Mouse (Mus musculus): Measurements from ENCODE around the gene Kif1b.

DNA sequence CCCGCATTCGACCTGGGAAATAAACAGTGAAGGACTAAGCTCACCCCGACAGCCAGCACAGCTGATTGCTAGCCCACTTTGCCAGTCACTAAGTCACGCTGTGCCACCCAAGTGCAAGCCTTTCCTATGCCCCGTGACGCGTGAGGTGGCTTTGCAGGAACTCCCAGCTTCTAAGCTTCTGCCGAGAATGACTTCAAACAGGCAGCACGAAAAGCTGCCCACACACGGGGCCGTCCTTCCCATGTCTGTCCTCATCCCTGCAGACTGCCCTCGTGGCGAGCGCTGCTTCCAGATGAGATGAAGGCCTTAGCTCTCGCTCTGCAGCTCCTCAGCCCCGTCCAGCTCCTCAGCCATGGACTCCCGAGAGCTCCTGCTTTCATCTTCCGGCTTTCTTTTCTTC, 179.0 kb downstream of the Kif1b start:
- TF ChIP-seq GATA1 (IDR thresholded peaks at IDR 0.05; ENCODE audit: low read depth, low read length) = no peak
- TF ChIP-seq E2F4 (IDR thresholded peaks at IDR 0.05; ENCODE audit: borderline replicate concordance, low read depth, low read length) = no peak
- TF ChIP-seq MXI1 (IDR thresholded peaks at IDR 0.05; ENCODE audit: low read depth, low read length) = no peak
- no peak for TF ChIP-seq RCOR1 (IDR thresholded peaks at IDR 0.05; ENCODE audit: low read depth, low read length)
- TF ChIP-seq POLR2A (IDR thresholded peaks at IDR 0.05; ENCODE audit: control insufficient read depth in 1 of 2, insufficient read depth in 1 of 2, low read depth in 1 of 2, low read length in 2 of 2, poor library complexity in 1 of 2) = no peak
- TF ChIP-seq MAX (IDR thresholded peaks at IDR 0.05; ENCODE audit: low read length) = no peak
- no peak for TF ChIP-seq CTCF (IDR thresholded peaks at IDR 0.05 in 2 of 3, conservative IDR thresholded peaks at IDR 0.05 in 1 of 3; ENCODE audit: control insufficient read depth in 1 of 3, insufficient read depth in 1 of 3, low read depth in 2 of 3, low read length in 3 of 3, poor library complexity in 1 of 3, severe bottlenecking in 1 of 3)
- no peak for TF ChIP-seq MYC (IDR thresholded peaks at IDR 0.05; ENCODE audit: low read depth, low read length)
- no peak for TF ChIP-seq MAZ (IDR thresholded peaks at IDR 0.05; ENCODE audit: low read depth, low read length)
- no peak for TF ChIP-seq ZMIZ1 (IDR thresholded peaks at IDR 0.05; ENCODE audit: low read depth, low read length)
- no peak for TF ChIP-seq EP300 (IDR thresholded peaks at IDR 0.05; ENCODE audit: low read depth in 1 of 2, low read length in 2 of 2)
- no peak for TF ChIP-seq POLR2AphosphoS2 (IDR thresholded peaks at IDR 0.05; ENCODE audit: low read length)
